Mouse (Mus musculus) spleen, embryonic (tissue): ENCODE data around the gene Plau.

Experiments
- CTCF ChIA-PET: fragments of 350-600 bp; sonication (Branson Sonifier 250); formaldehyde crosslinking; loops from one replicate; lab custom pipeline; 2022; lab: Charles Lee

Plau gene

DNA sequence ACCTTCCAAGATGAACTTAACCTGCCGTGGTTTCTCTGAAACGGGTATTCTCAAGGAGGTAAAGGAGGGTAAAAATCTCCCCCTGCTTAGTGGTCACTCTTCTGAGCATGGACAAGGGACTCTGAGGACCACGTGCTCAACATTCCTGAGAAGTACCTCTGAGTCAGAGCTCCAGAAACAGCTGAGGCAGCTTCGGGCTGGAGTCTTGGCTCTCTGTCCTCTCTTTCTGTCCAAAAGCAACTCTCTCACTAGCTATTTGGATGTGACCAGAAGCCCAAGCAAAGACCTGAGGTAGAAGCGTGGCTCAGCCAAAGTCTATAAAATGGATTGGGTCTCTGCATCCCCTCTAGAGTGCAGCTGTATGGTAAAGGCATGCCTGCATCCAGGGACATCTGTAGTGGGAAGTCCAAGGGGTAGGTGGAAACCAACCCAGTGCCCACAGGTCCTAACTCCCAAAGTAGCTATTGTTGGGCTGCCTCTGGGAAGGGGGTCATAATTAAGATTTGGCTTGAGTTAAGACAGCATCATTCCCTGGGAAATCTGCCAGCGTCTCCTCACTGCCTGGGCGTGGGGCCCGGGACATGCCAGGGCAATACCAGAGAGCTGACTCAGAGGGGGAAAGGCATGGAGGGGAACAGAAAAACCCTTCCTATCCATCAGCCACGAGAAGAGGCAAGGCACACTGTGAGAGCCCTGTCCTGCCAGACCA is 31.3 kb upstream of the Plau start:
- CTCF ChIA-PET: no interaction called here

DNA sequence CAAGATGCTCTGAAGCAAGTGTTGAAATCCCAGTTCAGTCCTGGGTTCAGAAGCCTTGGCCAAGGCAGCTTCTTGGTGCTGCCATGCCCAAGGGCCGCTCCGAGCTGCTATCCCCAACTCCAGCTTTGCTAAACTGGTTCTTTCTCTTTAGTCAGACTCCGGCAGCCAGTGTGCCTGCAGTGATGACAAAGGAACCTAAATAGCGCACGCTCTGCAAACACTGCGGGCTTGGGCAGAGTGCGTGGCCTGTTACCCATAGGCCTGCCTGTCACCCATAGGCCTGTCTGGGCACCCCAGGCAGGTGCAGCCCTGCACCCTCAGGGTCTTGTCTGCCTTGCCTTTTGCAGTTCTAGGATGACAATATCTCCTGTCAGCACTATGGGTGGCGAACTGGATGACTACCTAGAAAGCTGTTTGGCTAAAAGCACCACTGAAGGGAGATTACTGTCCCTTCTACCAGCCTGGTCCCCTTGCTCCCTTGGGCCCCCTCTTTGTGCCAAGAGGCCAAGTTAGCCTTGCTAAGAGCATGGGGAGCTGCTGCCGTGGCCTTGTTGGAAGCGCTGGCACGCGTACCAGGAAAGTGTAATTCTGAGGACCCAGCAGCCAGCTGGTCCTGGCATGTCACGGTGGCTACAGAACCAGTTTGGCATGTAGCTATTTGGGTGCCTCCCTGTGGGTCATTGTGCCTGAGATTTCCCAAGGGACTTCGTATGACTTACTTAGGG is 30.2 kb upstream of the Plau start:
- CTCF ChIA-PET: no interaction called here

DNA sequence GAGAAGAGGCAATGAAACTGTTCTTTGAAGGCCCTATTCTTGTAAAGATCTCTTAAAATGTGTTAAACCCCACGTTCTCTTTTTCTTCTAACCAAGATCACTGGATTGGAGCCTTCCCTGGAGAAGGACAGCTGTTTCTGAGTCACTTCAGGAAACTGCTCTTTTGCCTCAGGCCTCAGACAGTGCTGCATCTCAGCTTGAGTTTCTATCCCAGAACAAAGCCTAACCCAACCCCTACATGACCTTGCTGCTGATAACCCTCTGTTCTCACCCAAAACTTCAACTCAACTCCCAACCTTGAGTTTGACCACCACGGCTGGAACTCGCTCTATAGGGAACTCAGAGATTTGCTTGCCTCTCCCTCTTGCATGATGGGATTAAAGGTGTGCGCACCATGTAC is 27.1 kb upstream of the Plau start:
- CTCF ChIA-PET: no interaction called here

GRCm38 (mm10) chr14:20809820-20810219 is 26.6 kb upstream of the Plau start:
- CTCF ChIA-PET: no interaction called here

DNA sequence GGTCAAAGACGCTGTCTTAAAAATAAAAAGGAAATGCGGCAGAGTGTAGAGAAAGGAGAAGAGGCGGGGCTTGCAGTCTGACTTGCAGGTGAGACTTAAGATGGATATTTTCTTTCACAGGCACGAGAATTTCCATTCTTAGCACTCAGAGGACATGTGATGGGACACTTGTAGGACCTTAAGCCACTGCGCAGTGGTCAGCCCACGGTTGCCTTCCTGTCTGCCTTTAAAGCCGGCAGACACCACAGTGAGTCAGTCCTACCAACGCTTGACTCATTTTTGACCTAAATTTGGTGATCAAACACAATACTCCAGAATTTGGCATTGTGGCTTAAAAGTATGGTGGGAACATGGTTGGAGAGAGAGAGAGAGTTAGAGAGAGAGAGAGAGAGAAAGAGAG is 25.2 kb upstream of the Plau start:
- CTCF ChIA-PET: interaction anchor here (0.8 kb wide), 1 partner anchor 907 kb away, joined by 3 read pairs; no protein-coding TSS in a partner anchor

DNA sequence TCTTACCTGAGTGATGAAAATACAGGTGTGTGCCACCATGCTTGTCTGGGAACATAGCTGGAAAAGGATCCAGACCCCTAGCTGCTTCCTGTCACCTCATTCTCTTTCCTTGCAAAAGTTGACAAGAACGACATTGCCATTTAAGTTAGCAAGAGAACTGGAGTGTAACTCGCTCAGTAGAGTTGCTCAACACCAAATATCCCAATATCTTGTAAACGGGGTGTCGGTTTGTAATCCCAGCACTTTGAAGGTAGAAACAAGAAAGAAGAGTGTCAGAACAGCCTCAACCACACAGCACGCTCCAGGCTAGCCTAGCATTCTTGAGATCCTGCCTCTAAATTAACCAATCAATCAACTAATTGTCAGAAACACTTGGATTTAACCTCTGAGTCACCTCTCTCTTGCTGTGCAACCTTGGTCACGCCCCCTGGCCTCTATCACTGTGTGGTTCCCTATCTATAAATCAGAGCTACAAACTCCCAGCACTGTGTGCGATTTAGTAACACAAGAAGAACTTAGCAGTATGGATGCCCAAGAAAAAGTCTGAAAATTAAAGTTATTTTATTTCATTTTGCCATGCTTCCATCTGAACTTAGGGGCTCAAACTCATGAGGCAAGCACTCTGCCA is 24.6 kb upstream of the Plau start:
- CTCF ChIA-PET: no interaction called here

GRCm38 (mm10) chr14:20815448-20815847 is 21.0 kb upstream of the Plau start:
- CTCF ChIA-PET: no interaction called here

- CTCF ChIA-PET: no interaction called here
These were observed 11.9 kb upstream of the Plau start for GRCm38 (mm10) chr14:20824517-20824916.

GRCm38 (mm10) chr14:20825516-20825915 is 10.9 kb upstream of the Plau start:
- CTCF ChIA-PET: no interaction called here

- CTCF ChIA-PET: no interaction called here
These were observed 9.4 kb upstream of the Plau start for GRCm38 (mm10) chr14:20827061-20827460.

DNA sequence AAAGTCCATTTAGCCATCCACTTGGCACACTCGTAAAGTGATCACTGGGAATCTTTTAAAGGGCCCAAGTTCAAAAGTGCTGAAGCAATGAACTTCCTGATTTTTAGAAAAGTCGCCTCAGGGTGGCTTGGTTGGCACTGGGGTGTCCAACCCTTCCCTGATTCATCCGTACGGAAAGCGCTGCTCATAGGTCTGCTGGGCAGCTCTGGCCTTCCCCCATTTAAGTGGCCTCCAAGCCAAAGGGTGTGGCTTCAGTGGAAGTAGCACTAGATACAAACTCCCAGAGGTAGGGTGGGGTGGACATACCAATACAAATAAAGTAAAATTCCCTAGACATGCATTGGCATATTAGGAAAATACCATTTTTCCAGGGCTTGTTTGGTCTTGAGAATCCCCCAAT is 9.0 kb upstream of the Plau start:
- CTCF ChIA-PET: no interaction called here

GRCm38 (mm10) chr14:20828524-20828923 is 7.9 kb upstream of the Plau start:
- CTCF ChIA-PET: no interaction called here

GRCm38 (mm10) chr14:20829523-20830366 is 6.7 kb upstream of the Plau start:
- CTCF ChIA-PET: interaction anchor here (0.5 to 0.7 kb wide), 3 partner anchors 8 to 893 kb away, joined by 3 to 4 read pairs (median 3); no protein-coding TSS in a partner anchor

- CTCF ChIA-PET: no interaction called here
These were observed 5.1 kb upstream of the Plau start for GRCm38 (mm10) chr14:20831141-20831910.

- CTCF ChIA-PET: no interaction called here
These were observed 4.5 kb upstream of the Plau start for GRCm38 (mm10) chr14:20831915-20832314.

- CTCF ChIA-PET: no interaction called here
These were observed 2.9 kb upstream of the Plau start for GRCm38 (mm10) chr14:20833525-20833924.

DNA sequence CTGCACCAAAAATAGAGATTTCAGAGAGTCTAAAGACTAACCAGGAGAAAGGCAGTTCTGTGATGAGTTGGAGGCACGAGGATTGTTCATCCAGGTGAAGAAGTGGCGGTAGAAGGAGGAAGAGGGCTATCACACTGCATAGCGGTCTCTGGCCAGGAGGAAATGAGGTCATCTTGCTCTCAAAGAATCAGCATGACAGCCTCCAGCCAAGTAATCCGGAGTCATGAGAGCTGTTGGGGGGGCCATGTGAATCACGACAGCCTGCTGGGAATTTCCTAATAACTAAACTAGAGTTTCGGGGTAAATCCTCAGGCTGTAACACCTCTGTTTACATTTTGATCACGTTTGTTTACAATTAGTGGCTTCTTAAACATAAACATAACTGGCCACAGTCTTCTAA is 2.3 kb upstream of the Plau start:
- CTCF ChIA-PET: no interaction called here

- CTCF ChIA-PET: no interaction called here
These were observed 481 bp downstream of the Plau start for GRCm38 (mm10) chr14:20836905-20837376.

DNA sequence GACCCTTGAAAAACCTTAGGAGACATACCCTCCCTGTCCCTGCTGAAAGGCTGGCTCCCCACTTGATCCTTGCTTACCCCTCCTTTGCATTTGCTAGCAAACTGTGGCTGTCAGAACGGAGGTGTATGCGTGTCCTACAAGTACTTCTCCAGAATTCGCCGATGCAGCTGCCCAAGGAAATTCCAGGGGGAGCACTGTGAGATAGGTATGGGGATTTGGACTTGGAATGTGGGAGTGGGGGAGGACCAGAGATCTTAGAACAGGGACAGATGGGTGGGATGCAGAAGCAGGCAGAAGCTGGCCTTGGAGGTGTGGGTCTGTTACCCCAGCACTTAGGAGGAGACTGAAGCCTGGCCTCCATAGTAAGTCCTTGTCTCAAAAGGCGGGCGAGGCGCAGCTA is 1.2 kb downstream of the Plau start:
- CTCF ChIA-PET: no interaction called here

- CTCF ChIA-PET: no interaction called here
These were observed 5.1 kb downstream of the Plau start for GRCm38 (mm10) chr14:20841526-20841925.

DNA sequence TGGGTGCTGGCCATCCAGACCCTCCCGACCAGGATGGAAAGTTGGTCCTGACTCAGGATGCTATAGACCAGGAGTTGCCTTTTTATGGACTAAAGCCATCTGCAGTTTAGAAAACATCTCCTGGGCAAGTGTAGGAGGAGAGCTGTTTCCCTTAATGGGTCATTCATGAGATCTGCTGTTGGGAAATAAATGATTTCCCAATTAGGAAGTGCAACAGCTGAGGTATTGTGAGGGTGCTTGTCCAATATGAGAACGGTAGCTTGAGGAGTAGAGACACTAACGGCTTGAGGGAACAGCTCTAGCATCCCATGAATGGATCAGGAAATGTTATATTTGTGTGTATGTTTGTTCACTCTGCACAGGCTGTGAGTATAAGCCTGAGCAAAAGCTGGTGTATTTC is 6.2 kb downstream of the Plau start:
- CTCF ChIA-PET: no interaction called here
